Mouse (Mus musculus) midbrain, embryonic 12.5 days (tissue): Measurements from ENCODE around the gene Slc8b1. TPM values are rescaled to one million over a fixed set of nuclear protein-coding genes. Genes with fewer than 3 reads are reported as not detected.
A peak's percentile ranks its signal among the peaks of the same experiment; 100 is the strongest.

Experiments used
- ATAC-seq: fragments of 200-750 bp; cut with Nextera tagmentation; 2 replicates; pipeline ENCODE4 v1.8.0; 2017; ENCODE audit warnings: low read depth, moderate TSS enrichment, moderate library complexity; ENCODE audit not compliant: low FRiP score
- H3K27ac ChIP-seq: fragments of 300-500 bp; sonication (generic); replicated peaks from 2 replicates; pipeline ENCODE4 v1.5.1; 2016; ENCODE audit warnings: mild to moderate bottlenecking
- H3K27me3 ChIP-seq: fragments of 300-500 bp; sonication (generic); 2 replicates; pipeline ENCODE4 v1.6.1; 2016; ENCODE audit warnings: mild to moderate bottlenecking
- H3K36me3 ChIP-seq: fragments of 300-500 bp; sonication (generic); 2 replicates; pipeline ENCODE4 v1.6.1; 2016
- H3K4me1 ChIP-seq: fragments of 300-500 bp; sonication (generic); 2 replicates; pipeline ENCODE4 v1.6.1; 2016
- H3K4me2 ChIP-seq: fragments of 300-500 bp; sonication (generic); replicated peaks from 2 replicates; pipeline ENCODE4 v1.6.1; 2016; ENCODE audit warnings: mild to moderate bottlenecking, moderate library complexity
- H3K4me3 ChIP-seq: fragments of 300-500 bp; sonication (generic); 2 replicates; pipeline ENCODE4 v1.5.1; 2016; ENCODE audit warnings: mild to moderate bottlenecking
- H3K9ac ChIP-seq: fragments of 300-500 bp; sonication (generic); replicated peaks from 2 replicates; pipeline ENCODE4 v1.6.1; 2016; ENCODE audit warnings: mild to moderate bottlenecking, moderate library complexity
- H3K9me3 ChIP-seq: fragments of 300-500 bp; sonication (generic); 2 replicates; pipeline ENCODE4 v1.6.1; 2016; ENCODE audit warnings: mild to moderate bottlenecking
- WGBS: fragments of 180-500 bp; shearing (Covaris S2); methylation state at CpG from one replicate; pipeline ENCODE4 v1.1.7; 2016; 5-methylcytosine and 5-hydroxymethylcytosine counted together
- polyA plus RNA-seq: library from polyadenylated mRNA; unstranded; fragments of >200 nt; fragmentation: Nextera tagmentation; extraction: Ambion mirVana; gene quantifications from 2 replicates; pipeline ENCODE4 v1.2.1, GENCODE M21; 2016

The Slc8b1 gene
- polyA plus RNA-seq, 1 experiment from 2014 or later, result 3.1 TPM

GRCm38 (mm10) chr5:120562956-120563913, 52.3 kb downstream of the Slc8b1 start:
- no peaks in the 10 kb centered on the region for H3K9me3 ChIP-seq
- H3K36me3 ChIP-seq, result no peaks in the 10 kb centered on the region
- peaks cover 79% of the 10 kb centered on the region for H3K4me1 ChIP-seq
- H3K4me2 ChIP-seq, result no peak overlapping the region
- no peaks in the 10 kb centered on the region for H3K27me3 ChIP-seq
- H3K9ac ChIP-seq, result no peak overlapping the region
- ATAC-seq, result no peak
- peak overlapping the region; percentile 56 for H3K27ac ChIP-seq
- 60% methylated on average over 28 of the region's 28 CpGs for WGBS
- no peak overlapping the region for H3K4me3 ChIP-seq

DNA sequence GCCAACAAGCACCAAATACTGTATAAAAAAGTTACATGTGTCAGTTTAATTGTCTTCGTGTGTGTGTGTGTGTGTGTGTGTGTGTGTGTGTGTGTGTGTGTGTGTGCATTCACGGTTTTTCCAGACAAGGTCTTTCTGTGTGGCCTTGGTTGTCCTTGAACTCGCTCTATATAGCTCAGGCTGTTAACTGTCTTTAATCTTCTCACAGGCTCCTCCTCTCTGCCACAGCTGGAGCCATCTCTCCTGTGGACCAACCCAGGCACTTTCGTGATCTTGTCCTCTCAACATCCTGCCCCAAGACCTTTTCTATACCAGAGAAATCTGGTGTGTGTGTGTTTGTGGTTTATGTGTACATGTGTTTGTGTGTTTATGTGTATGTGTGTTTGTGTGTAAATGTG, 52.9 kb downstream of the Slc8b1 start:
- H3K9me3 ChIP-seq, result no peaks in the 10 kb centered on the region
- WGBS, result 46% methylated on average over 4 of the region's 4 CpGs
- no peaks in the 10 kb centered on the region for H3K36me3 ChIP-seq
- no peaks in the 10 kb centered on the region for H3K27me3 ChIP-seq
- no peak overlapping the region for H3K9ac ChIP-seq
- peak overlapping the region; percentile 46; the same call in 1 of the 2 replicates for H3K27ac ChIP-seq
- no peak for ATAC-seq
- H3K4me1 ChIP-seq, result peaks cover 79% of the 10 kb centered on the region
- H3K4me3 ChIP-seq, result no peak overlapping the region
- H3K4me2 ChIP-seq, result no peak overlapping the region

DNA sequence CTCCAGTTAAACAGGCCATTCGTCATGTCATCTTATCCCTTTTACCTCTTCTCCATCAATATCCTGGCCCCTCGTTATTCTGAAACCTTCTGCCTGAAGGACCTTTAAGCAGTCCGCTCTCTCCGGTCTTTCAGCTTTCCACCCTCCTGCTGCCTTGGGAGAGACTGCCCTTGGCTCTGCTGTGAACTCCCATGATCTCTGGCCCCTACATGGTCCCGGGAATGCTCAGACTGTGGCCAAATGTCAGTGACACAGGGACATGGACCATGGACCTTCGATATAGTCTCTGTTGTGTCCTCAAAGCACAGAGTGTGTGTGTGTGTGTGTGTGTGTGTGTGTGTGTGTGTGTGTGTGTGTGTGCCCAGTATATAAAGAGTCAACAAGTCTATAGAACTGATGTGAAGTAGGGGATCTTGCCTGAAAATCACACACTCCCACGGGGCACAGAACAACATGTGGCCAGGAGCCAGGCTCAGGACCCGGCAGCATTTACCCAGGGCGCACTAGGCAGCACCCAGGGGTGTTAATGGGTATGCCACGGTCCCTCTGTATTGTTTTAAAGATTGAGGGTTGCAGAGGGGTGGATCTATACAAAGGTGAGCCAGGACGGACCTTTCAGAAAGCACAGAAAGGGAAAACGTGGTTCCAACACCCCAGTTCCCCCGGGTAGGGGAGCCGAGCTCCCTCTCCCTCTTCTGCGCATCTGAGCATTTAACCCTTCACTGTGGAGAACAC, 54.4 kb downstream of the Slc8b1 start:
- Histone ChIP-seq H3K27ac (peak overlapping the region; percentile 78), H3K9ac (no peak overlapping the region), H3K27me3 (no peaks in the 10 kb centered on the region), H3K4me1 (peaks cover 73% of the 10 kb centered on the region), H3K9me3 (no peaks in the 10 kb centered on the region), H3K4me2 (no peak overlapping the region), H3K36me3 (no peaks in the 10 kb centered on the region), H3K4me3 (no peak overlapping the region)
- whole genome bisulfite sequencing, result 42% methylated on average over 15 of the region's 15 CpGs
- no peak for ATAC-seq

DNA sequence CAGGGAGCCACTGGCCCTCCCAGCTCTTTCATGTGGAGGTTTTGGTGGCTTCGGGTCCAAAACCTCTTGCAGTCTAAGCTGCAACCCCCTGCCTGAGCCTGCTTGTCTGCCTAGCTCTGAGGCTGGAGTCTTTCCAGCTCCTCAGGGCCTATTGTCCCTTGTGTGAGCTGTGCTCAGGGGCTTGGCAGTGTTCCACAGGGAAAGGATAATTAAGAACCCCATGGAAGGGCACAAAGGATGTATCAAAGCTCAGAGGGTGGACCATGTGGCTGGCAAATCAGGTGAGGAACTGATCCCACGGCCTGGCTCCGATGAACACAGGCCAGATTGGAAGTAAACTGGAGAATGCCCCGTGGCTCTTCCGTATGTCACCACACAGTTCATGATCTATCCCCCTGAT, 55.1 kb downstream of the Slc8b1 start:
- 30% methylated on average over 5 of the region's 5 CpGs for WGBS
- Histone ChIP-seq H3K4me1 (peaks cover 71% of the 10 kb centered on the region), H3K27me3 (no peaks in the 10 kb centered on the region), H3K4me3 (no peak overlapping the region), H3K9ac (no peak overlapping the region), H3K4me2 (no peak overlapping the region), H3K36me3 (no peaks in the 10 kb centered on the region), H3K27ac (peak overlapping the region; percentile 78), H3K9me3 (no peaks in the 10 kb centered on the region)
- peak; percentile 48 for ATAC-seq

GRCm38 (mm10) chr5:120566681-120567252, 55.8 kb downstream of the Slc8b1 start:
- ATAC-seq, result no peak
- peaks cover 74% of the 10 kb centered on the region for H3K4me1 ChIP-seq
- H3K9me3 ChIP-seq, result no peaks in the 10 kb centered on the region
- peak overlapping the region; percentile 16 for H3K4me2 ChIP-seq
- H3K27me3 ChIP-seq, result no peaks in the 10 kb centered on the region
- no peaks in the 10 kb centered on the region for H3K36me3 ChIP-seq
- no peak overlapping the region for H3K4me3 ChIP-seq
- H3K27ac ChIP-seq, result peak overlapping the region; percentile 78
- WGBS, result 58% methylated on average over 9 of the region's 9 CpGs
- H3K9ac ChIP-seq, result 0 out of 2 replicates have a peak overlapping the region, but pooled peaks have one; percentile 20

- Histone ChIP-seq H3K9me3 (no peaks in the 10 kb centered on the region), H3K9ac (0 out of 2 replicates have a peak overlapping the region, but pooled peaks have one; percentile 20), H3K4me3 (no peak overlapping the region), H3K27me3 (no peaks in the 10 kb centered on the region), H3K4me2 (peak overlapping the region; percentile 16), H3K4me1 (peaks cover 74% of the 10 kb centered on the region), H3K36me3 (no peaks in the 10 kb centered on the region), H3K27ac (peak overlapping the region; percentile 78)
- peak; percentile 70 for ATAC-seq
- 10% methylated on average over 21 of the region's 21 CpGs for WGBS
These were observed 56.3 kb downstream of the Slc8b1 start for GRCm38 (mm10) chr5:120567253-120567701.

DNA sequence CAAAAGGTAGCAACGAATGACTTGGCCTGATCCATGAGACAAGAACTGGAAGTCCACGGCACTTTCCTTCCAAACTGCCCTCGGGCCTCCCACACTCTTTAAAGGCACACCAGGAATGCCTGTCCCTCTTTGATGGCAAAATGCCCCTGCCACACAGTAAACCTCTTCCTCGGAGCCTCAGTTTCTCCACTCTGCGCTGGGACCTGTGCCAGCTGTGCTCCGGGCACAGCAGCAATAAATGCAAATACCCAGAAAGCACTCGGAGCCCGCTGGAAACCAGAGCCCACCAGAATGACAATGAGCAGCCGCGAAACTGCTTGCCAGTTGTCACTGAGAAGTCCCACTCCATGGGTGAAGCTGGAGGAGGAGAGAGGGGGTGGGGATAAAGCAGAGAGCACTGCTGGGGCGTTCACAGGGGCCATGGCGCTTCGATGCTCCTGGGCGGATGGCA, 56.8 kb downstream of the Slc8b1 start:
- H3K27ac ChIP-seq, result peak overlapping the region; percentile 78
- H3K4me2 ChIP-seq, result 0 out of 2 replicates have a peak overlapping the region, but pooled peaks have one; percentile 16
- no peaks in the 10 kb centered on the region for H3K9me3 ChIP-seq
- no peaks in the 10 kb centered on the region for H3K27me3 ChIP-seq
- ATAC-seq, result no peak
- H3K4me1 ChIP-seq, result peaks cover 72% of the 10 kb centered on the region
- 0 out of 2 replicates have a peak overlapping the region, but pooled peaks have one; percentile 20 for H3K9ac ChIP-seq
- no peak overlapping the region for H3K4me3 ChIP-seq
- WGBS, result 48% methylated on average over 14 of the region's 14 CpGs
- no peaks in the 10 kb centered on the region for H3K36me3 ChIP-seq

GRCm38 (mm10) chr5:120568336-120568768, 57.4 kb downstream of the Slc8b1 start:
- Histone ChIP-seq H3K4me3 (no peak overlapping the region), H3K27ac (peak overlapping the region; percentile 78), H3K4me2 (no peak overlapping the region), H3K27me3 (no peaks in the 10 kb centered on the region), H3K36me3 (no peaks in the 10 kb centered on the region), H3K4me1 (peaks cover 66% of the 10 kb centered on the region), H3K9me3 (no peaks in the 10 kb centered on the region), H3K9ac (no peak overlapping the region)
- 61% methylated on average over 9 of the region's 9 CpGs for WGBS
- no peak for ATAC-seq

GRCm38 (mm10) chr5:120568964-120569363, 58.0 kb downstream of the Slc8b1 start:
- WGBS, result 84% methylated on average over 4 of the region's 4 CpGs
- Histone ChIP-seq H3K4me1 (peaks cover 60% of the 10 kb centered on the region), H3K36me3 (no peaks in the 10 kb centered on the region), H3K4me3 (no peak overlapping the region), H3K27ac (no peak overlapping the region), H3K4me2 (no peak overlapping the region), H3K9me3 (no peaks in the 10 kb centered on the region), H3K9ac (no peak overlapping the region), H3K27me3 (no peaks in the 10 kb centered on the region)
- ATAC-seq, result no peak

DNA sequence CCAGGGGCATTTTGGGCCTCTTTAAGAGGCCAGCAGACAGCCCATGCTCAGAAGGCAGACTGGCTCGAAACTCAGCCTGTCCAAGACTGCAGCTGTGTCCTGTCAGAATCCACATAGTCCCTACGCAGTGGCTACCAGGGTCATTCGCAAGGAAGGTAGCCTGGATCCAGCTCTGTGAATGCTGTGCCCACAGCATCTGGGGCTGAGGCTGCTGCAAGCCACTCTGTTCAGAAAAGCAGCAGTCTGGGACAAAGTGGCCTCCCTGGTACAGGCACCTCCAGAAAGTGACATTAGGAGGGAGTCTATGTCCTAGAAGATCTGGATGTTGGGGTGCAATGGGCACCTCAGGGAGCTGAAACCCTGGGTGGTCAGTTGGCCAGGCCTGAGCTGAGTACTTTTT, 58.8 kb downstream of the Slc8b1 start:
- Histone ChIP-seq H3K9me3 (no peaks in the 10 kb centered on the region), H3K36me3 (no peaks in the 10 kb centered on the region), H3K27me3 (no peaks in the 10 kb centered on the region), H3K4me3 (no peak overlapping the region), H3K27ac (no peak overlapping the region), H3K9ac (no peak overlapping the region), H3K4me2 (no peak overlapping the region), H3K4me1 (peaks cover 54% of the 10 kb centered on the region)
- 94% methylated on average over 3 of the region's 3 CpGs for WGBS
- ATAC-seq, result no peak

- peaks cover 48% of the 10 kb centered on the region for H3K4me1 ChIP-seq
- H3K9me3 ChIP-seq, result no peaks in the 10 kb centered on the region
- no peak overlapping the region for H3K4me3 ChIP-seq
- no peaks in the 10 kb centered on the region for H3K36me3 ChIP-seq
- no peak for ATAC-seq
- no peak overlapping the region for H3K27ac ChIP-seq
- H3K4me2 ChIP-seq, result no peak overlapping the region
- no peak overlapping the region for H3K9ac ChIP-seq
- no peaks in the 10 kb centered on the region for H3K27me3 ChIP-seq
- 85% methylated on average over 11 of the region's 11 CpGs for WGBS
These were observed 59.4 kb downstream of the Slc8b1 start for GRCm38 (mm10) chr5:120570289-120570897.
